Mouse (Mus musculus) hindlimb bud, embryonic 11.5 days (tissue): ENCODE results near the gene Coasy.

Experiments used
- DNase-seq: peaks from one replicate; pipeline ENCODE4 v3.0.0-alpha.2; 2012; ENCODE audit warnings: low read depth, low spot score; ENCODE audit errors: extremely low spot score

The Coasy gene

DNA sequence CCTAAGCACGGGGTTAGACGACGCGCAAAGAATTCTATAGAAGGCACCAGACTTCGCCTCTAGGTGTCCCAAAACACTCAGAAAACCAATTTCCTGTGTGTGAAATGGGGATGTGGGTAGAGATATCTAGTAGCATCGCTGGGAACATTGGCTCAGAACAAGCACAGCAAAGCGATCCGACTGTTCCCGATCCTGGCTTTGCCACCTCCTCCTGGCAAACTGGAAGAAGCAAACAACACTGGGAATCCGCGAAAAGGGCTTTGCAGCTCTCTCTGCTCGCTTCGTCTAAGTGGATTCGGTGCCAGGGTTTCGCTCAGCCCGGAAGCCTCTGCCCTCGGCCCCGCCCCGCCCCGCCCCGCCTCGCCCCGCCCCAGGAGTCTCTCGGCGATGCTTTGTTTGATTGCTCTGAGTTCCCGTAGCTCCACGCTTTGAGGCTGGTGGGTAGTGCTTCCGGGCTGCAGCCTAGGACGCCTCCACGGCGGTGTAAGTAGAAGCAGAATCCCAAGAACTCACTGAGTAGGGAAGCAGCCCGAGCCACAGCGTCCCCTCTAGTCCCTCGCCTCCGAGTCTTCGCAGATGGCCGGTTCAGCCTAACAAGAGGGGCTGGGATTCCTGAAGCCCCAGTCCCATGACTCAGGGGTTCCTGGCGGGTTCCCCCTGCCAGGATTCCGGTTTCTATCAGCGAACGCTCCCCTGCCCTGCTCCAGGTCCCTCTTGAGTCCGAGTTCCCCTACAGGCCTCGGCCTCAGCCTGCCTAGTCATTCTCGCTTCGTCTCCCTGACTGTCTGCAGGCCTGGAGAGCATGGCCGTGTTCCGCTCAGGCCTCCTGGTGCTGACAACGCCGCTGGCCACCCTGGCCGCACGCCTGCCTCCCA is at the start of gene Coasy:
Coasy (plus strand) TSS at position 358 of the 875 bp plus-strand sequence.
- DNase-seq = peak; percentile 87

GRCm38 (mm10) chr11:101033856-101034500 is 48.4 kb upstream of the Coasy start:
- no peak for DNase-seq

DNA sequence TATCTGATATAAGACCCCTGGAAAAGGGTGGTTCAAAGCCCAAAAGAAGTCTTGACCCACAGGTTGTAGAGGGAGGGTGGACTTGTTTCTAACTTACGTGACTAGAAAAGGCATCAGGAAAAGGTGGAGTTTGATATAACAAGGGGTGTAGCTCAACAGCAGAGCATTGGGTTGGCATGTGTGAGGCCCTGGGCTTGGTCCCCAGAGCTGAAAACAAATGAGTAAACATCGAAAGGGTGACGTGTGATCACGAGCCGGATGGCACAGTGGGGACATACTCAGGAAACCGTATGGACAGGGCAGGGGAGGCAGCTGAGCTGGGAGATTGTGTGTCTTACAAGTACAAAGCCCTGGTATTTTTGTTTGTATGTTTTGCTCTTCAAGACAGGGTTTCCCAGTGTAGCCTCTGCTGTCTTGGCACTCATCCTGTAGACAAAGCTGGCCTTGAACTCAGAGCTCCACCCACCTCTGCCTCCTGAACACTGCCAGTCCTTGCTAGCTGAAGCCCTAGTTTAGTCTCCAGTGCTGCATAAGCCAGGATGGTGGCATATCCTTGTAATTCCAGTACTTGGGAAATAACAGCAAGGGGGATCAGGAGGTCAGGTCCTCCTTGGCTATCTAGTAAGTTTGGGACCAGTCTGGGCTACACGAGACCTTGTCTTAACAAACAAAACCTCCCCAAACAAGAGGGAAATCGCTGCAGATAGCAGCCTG is 47.6 kb upstream of the Coasy start:
- no peak for DNase-seq

GRCm38 (mm10) chr11:101035328-101035695 is 47.1 kb upstream of the Coasy start:
- DNase-seq = no peak

GRCm38 (mm10) chr11:101037795-101038194 is 44.6 kb upstream of the Coasy start:
- DNase-seq = no peak

DNA sequence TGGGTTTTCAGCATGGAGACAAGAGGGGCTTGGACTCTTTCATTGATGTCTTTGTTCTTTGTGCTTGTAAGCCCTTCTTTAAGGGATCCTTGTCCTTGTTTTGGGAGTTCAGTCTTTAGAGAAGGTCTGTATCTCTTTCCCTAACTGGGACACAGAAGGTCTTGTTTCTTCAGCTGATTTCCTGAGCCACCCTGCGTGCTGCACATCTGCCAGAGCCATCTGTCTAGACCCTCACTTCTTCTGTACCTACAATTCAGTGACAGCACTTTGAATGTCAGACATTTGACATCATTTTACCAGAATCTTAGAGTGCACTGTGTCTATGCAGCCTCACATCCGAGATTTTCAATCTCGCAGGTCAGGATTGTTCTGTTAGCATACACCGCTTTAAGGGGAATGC is 36.5 kb upstream of the Coasy start:
- DNase-seq = no peak

DNA sequence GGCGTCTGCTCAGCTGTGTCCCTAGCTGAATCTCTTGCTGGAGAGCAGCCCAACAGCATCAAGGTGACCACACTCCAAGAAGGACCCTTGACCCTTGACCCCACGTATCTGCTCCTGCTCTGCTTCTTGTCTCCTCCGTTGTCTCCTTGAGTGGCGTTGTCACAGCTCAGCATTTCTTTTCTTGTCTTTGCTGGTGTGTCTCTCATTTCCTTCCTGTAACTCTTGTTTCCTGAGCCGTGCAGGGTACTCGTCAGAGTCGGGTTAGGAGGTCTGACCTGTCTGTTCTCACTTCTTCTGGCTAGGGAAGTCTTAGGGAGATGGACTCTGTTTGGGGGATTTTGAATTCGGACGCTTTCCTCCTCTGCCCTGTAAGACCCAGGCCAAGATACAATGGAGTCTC is 35.9 kb upstream of the Coasy start:
- no peak for DNase-seq

GRCm38 (mm10) chr11:101047502-101047901 is 34.9 kb upstream of the Coasy start:
- DNase-seq = no peak

- DNase-seq = no peak
Observed at GRCm38 (mm10) chr11:101050359-101050758, 32.0 kb upstream of the Coasy start.

- DNase-seq = no peak
Observed at GRCm38 (mm10) chr11:101051051-101051493, 31.3 kb upstream of the Coasy start.

- DNase-seq = no peak
Observed at GRCm38 (mm10) chr11:101051617-101052016, 30.7 kb upstream of the Coasy start.

GRCm38 (mm10) chr11:101052751-101053473 is 29.5 kb upstream of the Coasy start:
- no peak for DNase-seq

- DNase-seq = no peak
Observed at GRCm38 (mm10) chr11:101053974-101054373, 28.4 kb upstream of the Coasy start.

DNA sequence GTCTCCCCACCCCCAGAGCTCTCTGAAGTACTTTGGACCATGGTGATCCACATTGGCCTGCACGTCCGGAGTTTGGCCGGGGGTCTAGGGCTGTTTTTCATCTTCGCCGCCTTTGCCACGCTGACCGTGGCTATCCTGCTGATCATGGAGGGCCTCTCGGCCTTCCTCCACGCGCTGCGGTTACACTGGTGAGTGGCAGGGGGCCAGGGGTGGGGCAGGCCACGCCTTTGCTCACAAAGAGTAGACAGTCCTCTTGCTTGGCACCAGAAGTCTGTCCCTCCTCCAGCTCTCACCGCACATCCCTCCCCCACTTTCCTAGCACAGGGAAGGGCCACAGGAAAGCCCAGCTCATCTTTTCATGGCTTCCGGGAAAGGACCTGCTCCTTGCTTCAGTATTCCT is 26.9 kb upstream of the Coasy start:
- no peak for DNase-seq

DNA sequence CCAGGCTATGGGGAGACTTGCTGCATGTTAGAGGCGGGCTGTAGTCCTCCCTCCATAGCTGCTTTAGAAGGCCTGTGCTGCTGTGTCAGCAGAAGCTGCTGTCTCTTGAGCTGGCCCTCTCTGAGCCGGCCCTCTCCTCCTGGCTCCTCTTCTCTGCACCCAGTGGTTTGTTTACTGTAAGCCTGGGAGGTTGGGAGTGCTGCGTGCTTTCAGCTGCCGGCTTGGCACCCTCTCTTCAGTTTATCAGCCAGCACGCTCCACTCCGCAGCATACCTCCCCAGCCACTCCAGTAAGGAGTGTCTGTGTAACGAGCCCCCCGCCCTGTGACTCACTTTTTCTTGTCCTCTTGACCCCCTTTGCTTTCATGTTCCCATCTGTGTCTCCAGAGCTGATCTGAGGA is 25.5 kb upstream of the Coasy start:
- DNase-seq = no peak

GRCm38 (mm10) chr11:101057860-101058259 is 24.5 kb upstream of the Coasy start:
- no peak for DNase-seq

DNA sequence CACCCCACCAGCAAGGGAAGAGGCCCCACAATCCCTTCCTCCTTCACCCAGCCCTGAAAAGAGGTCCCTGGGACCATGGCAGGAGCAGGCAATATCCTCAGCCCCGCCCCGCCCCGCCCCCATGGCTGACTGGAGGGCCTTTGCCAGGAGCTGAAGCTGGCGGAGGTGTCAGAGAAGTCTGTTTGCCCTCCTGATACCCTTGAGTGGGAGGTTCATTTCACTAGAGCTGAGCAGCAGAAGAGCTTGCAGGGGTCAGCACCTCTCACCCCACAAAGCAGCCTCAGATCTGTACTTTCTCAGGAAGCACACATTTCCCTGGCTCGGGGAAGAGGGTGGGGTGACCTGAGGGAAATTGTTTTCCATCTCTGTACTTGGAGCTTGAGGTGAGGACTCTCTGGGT is 23.6 kb upstream of the Coasy start:
- no peak for DNase-seq

GRCm38 (mm10) chr11:101059473-101059872 is 22.9 kb upstream of the Coasy start:
- no peak for DNase-seq

GRCm38 (mm10) chr11:101060126-101060525 is 22.2 kb upstream of the Coasy start:
- DNase-seq = no peak

- no peak for DNase-seq
Observed at GRCm38 (mm10) chr11:101061049-101061448, 21.3 kb upstream of the Coasy start.
